Mouse (Mus musculus) liver, adult 2 months (tissue): Measurements from ENCODE around the gene Prpf39.

Source experiments
- CTCF ChIP-seq: fragments of 200-500 bp; IDR thresholded peaks from 2 replicates; pipeline ENCODE4 v1.5.1; 2011; ENCODE audit warnings: low read depth, low read length, control low read depth
- POLR2A ChIP-seq: fragments of 200-500 bp; IDR thresholded peaks from 2 replicates; pipeline ENCODE4 v1.6.1; 2011; ENCODE audit warnings: low read length, control low read depth; ENCODE audit not compliant: insufficient read depth; ENCODE audit errors: extremely low read depth

GRCm38 (mm10) chr12:65058203-65058602 is 22.1 kb downstream of the Prpf39 start:
- TF ChIP-seq CTCF: no peak
- TF ChIP-seq POLR2A: no peak
